Mouse (Mus musculus) embryonic fibroblast, embryonic 13.5 days (primary cell): Measurements from ENCODE around the gene Vwa5b2.

Experiments
- CTCF ChIP-seq: IDR thresholded peaks from 2 replicates; pipeline ENCODE4 v1.5.1; 2011; ENCODE audit warnings: mild to moderate bottlenecking, control low read depth, low read length, moderate library complexity, borderline replicate concordance; ENCODE audit not compliant: insufficient read depth
- POLR2A ChIP-seq: IDR thresholded peaks from 2 replicates; pipeline ENCODE4 v1.6.1; 2011; ENCODE audit warnings: low read depth, mild to moderate bottlenecking, control low read depth, low read length, moderate library complexity

DNA sequence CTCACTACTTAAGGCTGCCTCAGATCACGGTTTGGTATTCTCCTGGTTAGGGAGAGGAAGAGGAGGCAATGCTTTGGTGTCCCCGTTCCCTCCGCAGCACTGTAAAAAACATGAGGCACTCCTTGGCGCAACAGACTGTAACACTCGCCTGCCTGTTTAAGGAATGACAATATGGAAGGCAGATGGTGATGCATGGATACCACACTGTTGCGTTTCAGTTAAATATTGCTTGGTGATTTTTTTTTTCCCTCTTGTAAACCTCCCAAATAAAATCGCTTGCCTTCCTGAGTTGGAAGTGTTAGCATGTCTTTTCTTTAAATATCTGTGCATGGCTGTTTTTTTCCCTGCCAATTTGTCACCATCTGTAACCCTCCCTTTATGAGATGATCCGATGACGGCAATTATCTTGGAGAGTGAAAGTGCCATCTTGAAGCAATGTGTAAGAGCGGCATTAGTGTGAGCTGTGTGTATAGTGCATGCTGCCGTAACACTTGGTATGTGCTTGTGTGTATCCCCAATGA is 39.7 kb downstream of the Vwa5b2 start:
- no peak for TF ChIP-seq CTCF
- TF ChIP-seq POLR2A, result no peak
